ENCODE assay signal across 26 mouse cellular contexts in genomic region chr6:82059896-82060295, GRCm38 (mm10). TPM values are rescaled to one million over a fixed set of nuclear protein-coding genes. Genes with fewer than 3 reads are reported as not detected.
A peak's percentile ranks its signal among the peaks of the same experiment; 100 is the strongest.
DNase-seq lines count a peak whose midpoint lies in the region; ATAC-seq lines count a peak whose summit lies in the region.
"Had no signal": no experiment of that assay in that cellular context is flagged by ENCODE, and none has a peak within 500 bp of the region (broad histone marks: within the 10 kb centered on the region; RNA-seq: fewer than 3 reads in every experiment).

No protein-coding gene starts in this region.

- no peak for ATAC-seq in forebrain, embryonic 14.5 days
- ATAC-seq in forebrain, embryonic 12.5 days (ENCODE audit: low FRiP score) = no peak
- ATAC-seq in lung, embryonic 15.5 days (ENCODE audit: borderline replicate concordance, extremely low read depth, low FRiP score, low TSS enrichment) = no peak; the same call in 1 of the 2 replicates
- ATAC-seq in neural tube, embryonic 15.5 days (ENCODE audit: low FRiP score) = 0 out of 2 replicates have a peak, but pooled peaks have one; percentile 28
- ATAC-seq: forebrain, embryonic 13.5 days; hindbrain, embryonic 16.5 days had no signal

- no peaks in the 10 kb centered on the region for H3K36me3 ChIP-seq in forebrain, embryonic 14.5 days (ENCODE audit: control insufficient read depth, insufficient read depth, low read length)
- no peaks in the 10 kb centered on the region for H3K36me3 ChIP-seq in forebrain, embryonic 12.5 days (replicated peaks)
- 0 out of 2 replicates have a peak, but pooled peaks cover 3% of the 10 kb centered on the region for H3K36me3 ChIP-seq in lung, embryonic 15.5 days
- no peaks in the 10 kb centered on the region for H3K36me3 ChIP-seq in neural tube, embryonic 15.5 days
- H3K36me3 ChIP-seq: embryonic facial prominence, embryonic 15.5 days; G1E; heart, embryonic 12.5 days; heart, embryonic 15.5 days; hindbrain, embryonic 10.5 days; hindbrain, embryonic 13.5 days had no signal

- no peaks in the 10 kb centered on the region for H3K4me1 ChIP-seq in forebrain, embryonic 14.5 days (ENCODE audit: control insufficient read depth, insufficient read depth, low read length)
- H3K4me1 ChIP-seq in forebrain, embryonic 12.5 days = no peaks in the 10 kb centered on the region
- H3K4me1 ChIP-seq in lung, embryonic 15.5 days = peaks cover 8% of the 10 kb centered on the region; the same call in 1 of the 2 replicates
- H3K4me1 ChIP-seq in neural tube, embryonic 15.5 days = 0 out of 2 replicates have a peak, but pooled peaks cover 2% of the 10 kb centered on the region
- H3K4me1 ChIP-seq: forebrain, embryonic 13.5 days; heart, embryonic 12.5 days; heart, embryonic 15.5 days; hindbrain, embryonic 10.5 days; hindbrain, embryonic 13.5 days had no signal

- H3K27me3 ChIP-seq in forebrain, embryonic 14.5 days (replicated peaks; ENCODE audit: control insufficient read depth, insufficient read depth, low read length) = no peaks in the 10 kb centered on the region
- no peaks in the 10 kb centered on the region for H3K27me3 ChIP-seq in forebrain, embryonic 12.5 days
- no peaks in the 10 kb centered on the region for H3K27me3 ChIP-seq in lung, embryonic 15.5 days
- no peaks in the 10 kb centered on the region for H3K27me3 ChIP-seq in neural tube, embryonic 15.5 days (replicated peaks)
- H3K27me3 ChIP-seq: embryonic facial prominence, embryonic 15.5 days; forebrain, embryonic 13.5 days; heart, embryonic 12.5 days; heart, embryonic 15.5 days; hindbrain, embryonic 13.5 days had no signal

- DNase-seq in forebrain, embryonic 14.5 days (ENCODE audit: low spot score) = peak; percentile 11
- no peak for DNase-seq in lung, postnatal 14 days
- no peak for DNase-seq in neural tube, embryonic 10.5 days (ENCODE audit: extremely low spot score, low spot score)
- DNase-seq in MN1 (ENCODE audit: low spot score) = no peak
- DNase-seq: adrenal gland, adult 2 months; adrenal gland, postnatal 14 days; B cell, adult 2 months; cerebellum, adult 11 months; cerebellum, adult 2 months; cerebellum, adult 9-11 months; cerebellum, postnatal 25 days; gastrocnemius, postnatal 25 days; heart, adult 18-20 months; heart, postnatal 10 days; heart, postnatal 36 days had no signal

- H3K4me3 ChIP-seq in forebrain, embryonic 14.5 days (ENCODE audit: low read depth, low read length) = no peak overlapping the region
- no peak overlapping the region for H3K4me3 ChIP-seq in forebrain, embryonic 12.5 days (replicated peaks)
- H3K4me3 ChIP-seq in lung, embryonic 15.5 days = no peak overlapping the region
- H3K4me3 ChIP-seq in neural tube, embryonic 15.5 days (replicated peaks) = no peak overlapping the region
- H3K4me3 ChIP-seq: embryonic facial prominence, embryonic 15.5 days; forebrain, embryonic 13.5 days; heart, embryonic 12.5 days; heart, embryonic 15.5 days; hindbrain, embryonic 10.5 days; hindbrain, embryonic 13.5 days had no signal

- H3K4me2 ChIP-seq in forebrain, embryonic 14.5 days (ENCODE audit: low read length) = no peak overlapping the region
- no peak overlapping the region for H3K4me2 ChIP-seq in forebrain, embryonic 12.5 days
- H3K4me2 ChIP-seq in lung, embryonic 15.5 days = no peak overlapping the region
- H3K4me2 ChIP-seq in neural tube, embryonic 15.5 days = no peak overlapping the region
- H3K4me2 ChIP-seq: embryonic facial prominence, embryonic 15.5 days; forebrain, embryonic 13.5 days; heart, embryonic 12.5 days; heart, embryonic 15.5 days; hindbrain, embryonic 13.5 days had no signal

- no peaks in the 10 kb centered on the region for H3K9me3 ChIP-seq in forebrain, embryonic 14.5 days (replicated peaks; ENCODE audit: control insufficient read depth, low read length)
- H3K9me3 ChIP-seq in forebrain, embryonic 12.5 days = no peaks in the 10 kb centered on the region
- no peaks in the 10 kb centered on the region for H3K9me3 ChIP-seq in lung, embryonic 15.5 days
- H3K9me3 ChIP-seq in neural tube, embryonic 15.5 days (replicated peaks) = no peaks in the 10 kb centered on the region
- H3K9me3 ChIP-seq: embryonic facial prominence, embryonic 15.5 days; forebrain, embryonic 13.5 days; heart, embryonic 12.5 days; heart, embryonic 15.5 days; hindbrain, embryonic 10.5 days had no signal

- 77% methylated on average over 7 of the region's 7 CpGs for WGBS in forebrain, embryonic 14.5 days
- WGBS in forebrain, embryonic 12.5 days = 93% methylated on average over 7 of the region's 7 CpGs
- WGBS in lung, embryonic 15.5 days = 50% methylated on average over 7 of the region's 7 CpGs
- WGBS in neural tube, embryonic 15.5 days = 53% methylated on average over 7 of the region's 7 CpGs

- no peak overlapping the region for H3K27ac ChIP-seq in forebrain, embryonic 14.5 days (ENCODE audit: low read depth, low read length)
- H3K27ac ChIP-seq in forebrain, embryonic 12.5 days = no peak overlapping the region
- H3K27ac ChIP-seq in lung, embryonic 15.5 days = 0 out of 2 replicates have a peak overlapping the region, but pooled peaks have one; percentile 0
- no peak overlapping the region for H3K27ac ChIP-seq in neural tube, embryonic 15.5 days (replicated peaks)
- H3K27ac ChIP-seq: embryonic facial prominence, embryonic 15.5 days; forebrain, embryonic 13.5 days; heart, embryonic 15.5 days; hindbrain, embryonic 10.5 days; hindbrain, embryonic 13.5 days had no signal

- no peak overlapping the region for H3K9ac ChIP-seq in forebrain, embryonic 14.5 days (ENCODE audit: low read length)
- H3K9ac ChIP-seq in forebrain, embryonic 12.5 days = no peak overlapping the region
- H3K9ac ChIP-seq in lung, embryonic 15.5 days = no peak overlapping the region
- H3K9ac ChIP-seq in neural tube, embryonic 15.5 days (replicated peaks) = no peak overlapping the region
- H3K9ac ChIP-seq: embryonic facial prominence, embryonic 15.5 days; forebrain, embryonic 13.5 days; heart, embryonic 12.5 days; heart, embryonic 15.5 days; hindbrain, embryonic 13.5 days had no signal

RNA-seq across cellular contexts. Expression of gene Eva1a, which starts 19.1 kb away (rescaled TPM):
- 1.1 TPM in 2 replicates for polyA plus RNA-seq in forebrain, embryonic 14.5 days (2014; fragmentation: Nextera tagmentation; extraction: Ambion mirVana)
- polyA plus RNA-seq in forebrain, embryonic 12.5 days (2016; fragmentation: Nextera tagmentation; extraction: Ambion mirVana) = 2.0 and 3.0 TPM in 2 replicates
- 44.7 and 48.4 TPM in 2 replicates for polyA plus RNA-seq in lung, embryonic 15.5 days (2015; fragmentation: Nextera tagmentation; extraction: Ambion mirVana)
- polyA plus RNA-seq in neural tube, embryonic 15.5 days (2015; fragmentation: Nextera tagmentation; extraction: Ambion mirVana) = 0.79 and 3.4 TPM in 2 replicates
- polyA plus RNA-seq: G1E had no signal

Comparison
In these comparisons a context has a peak if more than half of its experiments do, and no peak if none do; other contexts are left out.
1. RNA of gene Eva1a, which starts 19.1 kb away (polyA plus RNA-seq): 44.7 to 48.4 TPM in lung, embryonic 15.5 days; 2.0 to 3.0 TPM in forebrain, embryonic 12.5 days, 1.1 TPM in forebrain, embryonic 14.5 days and 0.79 to 3.4 TPM in neural tube, embryonic 15.5 days; every median in the first group is over 10 times any median in the second.